Mouse (Mus musculus) left cerebral cortex, postnatal 25 days (tissue): ENCODE results near the gene Wipi1. TPM values are rescaled to one million over a fixed set of nuclear protein-coding genes. Genes with fewer than 3 reads are reported as not detected.
A peak's percentile ranks its signal among the peaks of the same experiment; 100 is the strongest.

Experiments used
- DNase-seq, 2 experiments: peaks; one replicate each; pipeline ENCODE4 v3.0.0; 2022; ENCODE audit warnings: low spot score in 2 of 2, mixed read lengths in 1 of 2
- intact Hi-C: fragments of 180-260 bp; cut with DNase I; formaldehyde crosslinking; loops from one replicate; pipeline ENCODE4 v1.15.1; 2025
- total RNA-seq, 2 experiments: library from RNA; stranded (reverse); gene quantifications; 2 replicates each; pipeline ENCODE4 v1.2.3; 2021

Wipi1 gene
- total RNA-seq, 2 experiments from 2014 or later, result 21.3 TPM

- intact Hi-C loops, result loop anchor here (5.0 kb wide), 1 partner anchor 271 kb away; no protein-coding TSS in a partner anchor
- DNase-seq, result no peak
Measured at GRCm38 (mm10) chr11:109587638-109588374, 24.0 kb downstream of the Wipi1 start.

- intact Hi-C loops, result loop anchor here (5.0 kb wide), 1 partner anchor 270 kb away; no protein-coding TSS in a partner anchor
Measured at GRCm38 (mm10) chr11:109587019-109587418, 24.7 kb downstream of the Wipi1 start.

GRCm38 (mm10) chr11:109586424-109586823 is 25.3 kb downstream of the Wipi1 start:
- intact Hi-C loops, result loop anchor here (5.0 kb wide), 1 partner anchor 269 kb away; no protein-coding TSS in a partner anchor
- DNase-seq, result no peak

More at GRCm38 (mm10) chr11:109587019-109587418, 24.7 kb downstream of the Wipi1 start:
- DNase-seq, result no peak

GRCm38 (mm10) chr11:109584843-109585713 is 26.7 kb downstream of the Wipi1 start:
- peak; percentile 73 to 76 for DNase-seq
- intact Hi-C loops, result loop anchor here (1.0 to 5.0 kb wide), 4 partner anchors 140 to 340 kb away; no protein-coding TSS in a partner anchor

GRCm38 (mm10) chr11:109583986-109584385 is 27.8 kb downstream of the Wipi1 start:
- intact Hi-C loops, result loop anchor here (2.0 kb wide), 1 partner anchor 339 kb away; no protein-coding TSS in a partner anchor

GRCm38 (mm10) chr11:109579999-109580398 is 31.8 kb downstream of the Wipi1 start:
- intact Hi-C loops, result no loop called here
- no peak for DNase-seq

More at GRCm38 (mm10) chr11:109583986-109584385, 27.8 kb downstream of the Wipi1 start:
- DNase-seq, result no peak

GRCm38 (mm10) chr11:109578536-109578935 is 33.2 kb downstream of the Wipi1 start:
- intact Hi-C loops, result no loop called here
- DNase-seq, result no peak

- intact Hi-C loops, result no loop called here
- no peak for DNase-seq
Measured at GRCm38 (mm10) chr11:109575832-109576231, 35.9 kb downstream of the Wipi1 start.

- intact Hi-C loops, result no loop called here
- no peak for DNase-seq
Measured at GRCm38 (mm10) chr11:109574604-109575003, 37.2 kb downstream of the Wipi1 start.

- no peak for DNase-seq
- intact Hi-C loops, result no loop called here
Measured at GRCm38 (mm10) chr11:109572051-109572450, 39.7 kb downstream of the Wipi1 start.

GRCm38 (mm10) chr11:109569809-109570208 is 42.0 kb downstream of the Wipi1 start:
- intact Hi-C loops, result no loop called here

GRCm38 (mm10) chr11:109569007-109569618 is 42.7 kb downstream of the Wipi1 start:
- no peak for DNase-seq
- intact Hi-C loops, result no loop called here

More at GRCm38 (mm10) chr11:109569809-109570208, 42.0 kb downstream of the Wipi1 start:
- DNase-seq, result no peak

- DNase-seq, result no peak
- intact Hi-C loops, result no loop called here
Measured at GRCm38 (mm10) chr11:109564466-109565214, 47.1 kb downstream of the Wipi1 start.

GRCm38 (mm10) chr11:109563708-109564107 is 48.1 kb downstream of the Wipi1 start:
- no peak for DNase-seq
- intact Hi-C loops, result no loop called here

- intact Hi-C loops, result no loop called here
Measured at GRCm38 (mm10) chr11:109561445-109561844, 50.3 kb downstream of the Wipi1 start.

GRCm38 (mm10) chr11:109560793-109561257 is 50.9 kb downstream of the Wipi1 start:
- intact Hi-C loops, result no loop called here
- DNase-seq, result no peak

More at GRCm38 (mm10) chr11:109561445-109561844, 50.3 kb downstream of the Wipi1 start:
- DNase-seq, result no peak

- intact Hi-C loops, result no loop called here
- DNase-seq, result no peak
Measured at GRCm38 (mm10) chr11:109559241-109559640, 52.5 kb downstream of the Wipi1 start.

- intact Hi-C loops, result no loop called here
- no peak for DNase-seq
Measured at GRCm38 (mm10) chr11:109557419-109557818, 54.3 kb downstream of the Wipi1 start.

GRCm38 (mm10) chr11:109556130-109556529 is 55.6 kb downstream of the Wipi1 start:
- DNase-seq, result no peak
- intact Hi-C loops, result no loop called here
